ENCODE assay signal across 8 mouse cellular contexts in the genomic region with DNA sequence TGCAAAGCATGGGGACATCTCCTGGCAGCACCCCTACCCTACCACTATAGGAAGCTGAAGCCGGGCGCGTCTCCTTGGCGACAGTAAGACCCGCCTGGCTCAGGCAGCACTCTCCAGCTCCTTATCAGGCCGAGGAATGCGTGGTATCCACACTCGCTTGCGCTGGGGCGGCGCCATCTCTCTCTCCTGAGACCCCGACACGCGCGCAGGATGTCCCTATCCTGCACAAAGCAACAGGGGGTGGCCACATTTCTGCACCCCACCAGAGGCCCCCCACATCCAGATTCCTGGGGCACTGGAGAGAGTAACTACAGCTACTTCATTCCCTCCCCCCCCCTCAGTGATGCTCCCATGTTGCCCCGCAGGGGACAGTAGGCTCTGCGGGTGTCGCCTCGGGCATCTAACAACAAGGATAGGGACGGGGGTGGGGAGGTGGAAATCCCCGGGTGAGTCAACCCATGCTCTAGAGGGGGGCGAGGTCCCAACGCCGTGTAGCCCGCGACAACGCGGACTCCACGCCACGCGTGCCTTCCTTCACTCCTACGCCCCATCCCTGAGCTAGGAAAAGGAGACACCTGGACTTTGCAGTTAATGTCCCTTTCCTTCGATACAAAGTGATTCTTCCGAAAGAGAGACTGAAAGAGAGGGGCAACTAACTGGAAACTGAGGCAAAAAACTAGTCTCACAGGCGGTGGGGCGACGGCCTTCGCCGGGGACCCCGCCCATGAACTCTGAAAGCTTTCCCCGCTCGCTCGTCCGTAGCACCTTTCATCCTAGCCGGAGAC. TPM values are rescaled to one million over a fixed set of nuclear protein-coding genes. Genes with fewer than 3 reads are reported as not detected.
DNase-seq lines count a peak whose midpoint lies in the region; ATAC-seq and TF ChIP-seq lines count a peak whose summit lies in the region.

No protein-coding gene starts in this region.

- no peak for TF ChIP-seq CTCF in cerebellum, adult 2 months (IDR thresholded peaks at IDR 0.05; ENCODE audit: borderline replicate concordance, insufficient read depth, low read depth, low read length)
- no peak for TF ChIP-seq CTCF in ES-Bruce4 (IDR thresholded peaks at IDR 0.05; ENCODE audit: low read depth, low read length)

- peak overlapping the region; percentile 79 for H3K9ac ChIP-seq in ES-Bruce4 (ENCODE audit: low read depth, poor library complexity, severe bottlenecking)
- H3K9ac ChIP-seq in heart, embryonic 16.5 days (ENCODE audit: low read length): peak overlapping the region; percentile 93
- H3K9ac ChIP-seq in limb, embryonic 12.5 days (replicated peaks): peak overlapping the region; percentile 91
- H3K9ac ChIP-seq in midbrain, embryonic 12.5 days (replicated peaks): peak overlapping the region; percentile 73

- no peak overlapping the region for H3K27ac ChIP-seq in cerebellum, adult 2 months (ENCODE audit: insufficient read depth, low read length)
- peak overlapping the region; percentile 52 for H3K27ac ChIP-seq in ES-Bruce4 (ENCODE audit: insufficient read depth, low read length)
- H3K27ac ChIP-seq in embryonic facial prominence, embryonic 10.5 days (replicated peaks): peak overlapping the region; percentile 98
- H3K27ac ChIP-seq in heart, embryonic 16.5 days (ENCODE audit: low read length): peak overlapping the region; percentile 95
- H3K27ac ChIP-seq in limb, embryonic 12.5 days: peak overlapping the region; percentile 99
- no peak overlapping the region for H3K27ac ChIP-seq in midbrain, embryonic 12.5 days (replicated peaks)

- WGBS in cerebellum, adult 2 months: 3% methylated on average over 45 of the region's 45 CpGs
- 1% methylated on average over 45 of the region's 45 CpGs for WGBS in embryonic facial prominence, embryonic 10.5 days
- WGBS in heart, embryonic 16.5 days: under 1% methylated on average over 45 of the region's 45 CpGs
- under 1% methylated on average over 45 of the region's 45 CpGs for WGBS in limb, embryonic 12.5 days
- under 1% methylated on average over 45 of the region's 45 CpGs for WGBS in midbrain, embryonic 12.5 days

- DNase-seq in cerebellum, adult 2 months: no peak
- DNase-seq in cerebellum, adult 8-10 months: no peak
- peak; percentile 79 for DNase-seq in embryonic facial prominence, embryonic 10.5 days (ENCODE audit: low spot score)
- peak; percentile 50 for DNase-seq in testis, postnatal 14 days (ENCODE audit: low spot score)

- H3K9me3 ChIP-seq in ES-Bruce4 (replicated peaks; ENCODE audit: control insufficient read depth, insufficient read depth, low read length, poor library complexity, severe bottlenecking): no peaks in the 10 kb centered on the region
- H3K9me3 ChIP-seq in embryonic facial prominence, embryonic 10.5 days: no peaks in the 10 kb centered on the region
- no peaks in the 10 kb centered on the region for H3K9me3 ChIP-seq in heart, embryonic 16.5 days (replicated peaks; ENCODE audit: control insufficient read depth, low read length)
- no peaks in the 10 kb centered on the region for H3K9me3 ChIP-seq in limb, embryonic 12.5 days
- no peaks in the 10 kb centered on the region for H3K9me3 ChIP-seq in midbrain, embryonic 12.5 days

- no peak for TF ChIP-seq EP300 in ES-Bruce4 (IDR thresholded peaks at IDR 0.05; ENCODE audit: insufficient read depth, low read depth, low read length)

- ATAC-seq in heart, embryonic 16.5 days (replicated peaks; ENCODE audit: extremely low read depth, insufficient read depth, low FRiP score): peak; percentile 74
- no peak for ATAC-seq in limb, embryonic 12.5 days (ENCODE audit: insufficient number of reproducible peaks, insufficient read depth, low FRiP score, low TSS enrichment, low read depth)
- ATAC-seq in midbrain, embryonic 12.5 days (ENCODE audit: low FRiP score, low read depth): peak; percentile 57; the same call in 1 of the 2 replicates

- no peaks in the 10 kb centered on the region for H3K36me3 ChIP-seq in ES-Bruce4 (ENCODE audit: control insufficient read depth, insufficient read depth, low read length, poor library complexity, severe bottlenecking)
- H3K36me3 ChIP-seq in embryonic facial prominence, embryonic 10.5 days (replicated peaks): peaks cover 7% of the 10 kb centered on the region; the same call in 1 of the 2 replicates
- H3K36me3 ChIP-seq in heart, embryonic 16.5 days (ENCODE audit: control insufficient read depth, insufficient read depth): no peaks in the 10 kb centered on the region
- peaks cover 1% of the 10 kb centered on the region; the same call in 1 of the 2 replicates for H3K36me3 ChIP-seq in limb, embryonic 12.5 days
- no peaks in the 10 kb centered on the region for H3K36me3 ChIP-seq in midbrain, embryonic 12.5 days

- peaks cover 1% of the 10 kb centered on the region; the same call in 1 of the 2 replicates for H3K27me3 ChIP-seq in cerebellum, adult 2 months (ENCODE audit: control insufficient read depth, insufficient read depth, low read length)
- H3K27me3 ChIP-seq in ES-Bruce4 (ENCODE audit: control insufficient read depth, insufficient read depth, low read length, poor library complexity, severe bottlenecking): no peaks in the 10 kb centered on the region
- no peaks in the 10 kb centered on the region for H3K27me3 ChIP-seq in embryonic facial prominence, embryonic 10.5 days (replicated peaks; ENCODE audit: low read depth, poor library complexity, severe bottlenecking)
- no peaks in the 10 kb centered on the region for H3K27me3 ChIP-seq in heart, embryonic 16.5 days (ENCODE audit: control insufficient read depth, insufficient read depth, low read length)
- no peaks in the 10 kb centered on the region for H3K27me3 ChIP-seq in limb, embryonic 12.5 days
- H3K27me3 ChIP-seq in midbrain, embryonic 12.5 days: peaks cover 5% of the 10 kb centered on the region; the same call in 1 of the 2 replicates

- H3K4me3 ChIP-seq in cerebellum, adult 2 months (replicated peaks; ENCODE audit: insufficient read depth, low read depth, low read length): peak overlapping the region; percentile 37
- peak overlapping the region; percentile 82 for H3K4me3 ChIP-seq in ES-Bruce4 (ENCODE audit: low read depth, low read length)
- peak overlapping the region; percentile 93 for H3K4me3 ChIP-seq in embryonic facial prominence, embryonic 10.5 days
- peak overlapping the region; percentile 94 for H3K4me3 ChIP-seq in heart, embryonic 16.5 days (ENCODE audit: low read length)
- H3K4me3 ChIP-seq in limb, embryonic 12.5 days (replicated peaks): peak overlapping the region; percentile 85
- peak overlapping the region; percentile 78 for H3K4me3 ChIP-seq in midbrain, embryonic 12.5 days

- no peak for TF ChIP-seq POLR2A in cerebellum, adult 2 months (IDR thresholded peaks at IDR 0.05; ENCODE audit: borderline replicate concordance, insufficient read depth, low read length)
- TF ChIP-seq POLR2A in ES-Bruce4 (IDR thresholded peaks at IDR 0.05; ENCODE audit: insufficient read depth, low read length): no peak

- H3K4me1 ChIP-seq in cerebellum, adult 2 months (ENCODE audit: control insufficient read depth, insufficient read depth, low read length): 0 out of 2 replicates have a peak, but pooled peaks cover 3% of the 10 kb centered on the region
- H3K4me1 ChIP-seq in ES-Bruce4 (ENCODE audit: control insufficient read depth, insufficient read depth, low read length): peaks cover 11% of the 10 kb centered on the region
- peaks cover 80% of the 10 kb centered on the region for H3K4me1 ChIP-seq in embryonic facial prominence, embryonic 10.5 days
- H3K4me1 ChIP-seq in heart, embryonic 16.5 days (ENCODE audit: control insufficient read depth, insufficient read depth, low read length): peaks cover 42% of the 10 kb centered on the region
- H3K4me1 ChIP-seq in limb, embryonic 12.5 days (replicated peaks): peaks cover 54% of the 10 kb centered on the region
- peaks cover 34% of the 10 kb centered on the region for H3K4me1 ChIP-seq in midbrain, embryonic 12.5 days

- H3K4me2 ChIP-seq in heart, embryonic 16.5 days (ENCODE audit: low read depth, low read length): peak overlapping the region; percentile 88
- peak overlapping the region; percentile 93 for H3K4me2 ChIP-seq in limb, embryonic 12.5 days
- H3K4me2 ChIP-seq in midbrain, embryonic 12.5 days (replicated peaks): peak overlapping the region; percentile 84

RNA-seq across cellular contexts. Expression of a gene that starts 1.0 kb away (rescaled TPM):
- polyA plus RNA-seq in cerebellum, adult 2 months (2012; rRNA removed): 1.8 and 1.9 TPM in 2 replicates
- polyA plus RNA-seq in ES-Bruce4 (2011; ENCODE audit: insufficient read depth, insufficient read length, low read depth, missing spikeins): 14.1 and 19.9 TPM in 2 replicates
- 38.2 and 42.8 TPM in 2 replicates for polyA plus RNA-seq in embryonic facial prominence, embryonic 10.5 days (2016; fragmentation: Nextera tagmentation; extraction: Ambion mirVana)
- polyA plus RNA-seq in heart, embryonic 16.5 days (2015; fragmentation: Nextera tagmentation; extraction: Ambion mirVana): 18.2 and 23.7 TPM in 2 replicates
- polyA plus RNA-seq in limb, embryonic 12.5 days (2016; fragmentation: Nextera tagmentation; extraction: Ambion mirVana): 52.9 and 53.4 TPM in 2 replicates
- 20.6 and 22.6 TPM in 2 replicates for polyA plus RNA-seq in midbrain, embryonic 12.5 days (2016; fragmentation: Nextera tagmentation; extraction: Ambion mirVana)

RNA-seq across cellular contexts. Expression of a gene that starts 15.9 kb away (rescaled TPM):
- polyA plus RNA-seq in cerebellum, adult 2 months (2012; rRNA removed): 45.0 and 45.3 TPM in 2 replicates
- 115 and 120 TPM in 2 replicates for polyA plus RNA-seq in ES-Bruce4 (2011; ENCODE audit: insufficient read depth, insufficient read length, low read depth, missing spikeins)
- 168 and 176 TPM in 2 replicates for polyA plus RNA-seq in embryonic facial prominence, embryonic 10.5 days (2016; fragmentation: Nextera tagmentation; extraction: Ambion mirVana)
- 56.1 and 63.1 TPM in 2 replicates for polyA plus RNA-seq in heart, embryonic 16.5 days (2015; fragmentation: Nextera tagmentation; extraction: Ambion mirVana)
- polyA plus RNA-seq in limb, embryonic 12.5 days (2016; fragmentation: Nextera tagmentation; extraction: Ambion mirVana): 135 and 144 TPM in 2 replicates
- 109 and 113 TPM in 2 replicates for polyA plus RNA-seq in midbrain, embryonic 12.5 days (2016; fragmentation: Nextera tagmentation; extraction: Ambion mirVana)

RNA-seq across cellular contexts. Expression of a gene that starts 26.9 kb away (rescaled TPM):
- polyA plus RNA-seq in cerebellum, adult 2 months (2012; rRNA removed): 135 and 139 TPM in 2 replicates
- polyA plus RNA-seq in ES-Bruce4 (2011; ENCODE audit: insufficient read depth, insufficient read length, low read depth, missing spikeins): 45.1 and 50.9 TPM in 2 replicates
- 154 and 161 TPM in 2 replicates for polyA plus RNA-seq in embryonic facial prominence, embryonic 10.5 days (2016; fragmentation: Nextera tagmentation; extraction: Ambion mirVana)
- 170 and 173 TPM in 2 replicates for polyA plus RNA-seq in heart, embryonic 16.5 days (2015; fragmentation: Nextera tagmentation; extraction: Ambion mirVana)
- polyA plus RNA-seq in limb, embryonic 12.5 days (2016; fragmentation: Nextera tagmentation; extraction: Ambion mirVana): 134 and 135 TPM in 2 replicates
- polyA plus RNA-seq in midbrain, embryonic 12.5 days (2016; fragmentation: Nextera tagmentation; extraction: Ambion mirVana): 101 and 109 TPM in 2 replicates

RNA-seq across cellular contexts. Expression of a gene that starts 40.2 kb away (rescaled TPM):
- polyA plus RNA-seq in cerebellum, adult 2 months (2012; rRNA removed): 1.4 and 1.6 TPM in 2 replicates
- polyA plus RNA-seq in ES-Bruce4 (2011; ENCODE audit: insufficient read depth, insufficient read length, low read depth, missing spikeins): 24.9 and 25.7 TPM in 2 replicates
- 5.9 and 6.0 TPM in 2 replicates for polyA plus RNA-seq in embryonic facial prominence, embryonic 10.5 days (2016; fragmentation: Nextera tagmentation; extraction: Ambion mirVana)
- polyA plus RNA-seq in heart, embryonic 16.5 days (2015; fragmentation: Nextera tagmentation; extraction: Ambion mirVana): 23.8 and 29.6 TPM in 2 replicates
- polyA plus RNA-seq in limb, embryonic 12.5 days (2016; fragmentation: Nextera tagmentation; extraction: Ambion mirVana): 8.8 and 8.9 TPM in 2 replicates
- polyA plus RNA-seq in midbrain, embryonic 12.5 days (2016; fragmentation: Nextera tagmentation; extraction: Ambion mirVana): 3.5 and 5.0 TPM in 2 replicates

RNA-seq across cellular contexts. Expression of a gene that starts 53.5 kb away (rescaled TPM):
- polyA plus RNA-seq in cerebellum, adult 2 months (2012; rRNA removed): 0.32 and 0.65 TPM in 2 replicates
- 1.3 TPM in 1 of 2 replicates, not detected in the other for polyA plus RNA-seq in ES-Bruce4 (2011; ENCODE audit: insufficient read depth, insufficient read length, low read depth, missing spikeins)
- 3.8 and 5.1 TPM in 2 replicates for polyA plus RNA-seq in embryonic facial prominence, embryonic 10.5 days (2016; fragmentation: Nextera tagmentation; extraction: Ambion mirVana)
- 2.0 and 3.0 TPM in 2 replicates for polyA plus RNA-seq in heart, embryonic 16.5 days (2015; fragmentation: Nextera tagmentation; extraction: Ambion mirVana)
- 1.9 and 2.5 TPM in 2 replicates for polyA plus RNA-seq in limb, embryonic 12.5 days (2016; fragmentation: Nextera tagmentation; extraction: Ambion mirVana)
- polyA plus RNA-seq in midbrain, embryonic 12.5 days (2016; fragmentation: Nextera tagmentation; extraction: Ambion mirVana): 1.1 and 1.3 TPM in 2 replicates

Comparison
In these comparisons a context has a peak if more than half of its experiments do, and no peak if none do; other contexts are left out.
1. DNase-seq: peak in embryonic facial prominence, embryonic 10.5 days (single experiment) and testis, postnatal 14 days (single experiment); none in cerebellum, adult 2 months (0 of 2) and cerebellum, adult 8-10 months (single experiment).
2. H3K27ac ChIP-seq: peak in ES-Bruce4 (single experiment), embryonic facial prominence, embryonic 10.5 days (single experiment), heart, embryonic 16.5 days (single experiment) and limb, embryonic 12.5 days (single experiment); none in cerebellum, adult 2 months (single experiment) and midbrain, embryonic 12.5 days (single experiment).
3. H3K4me3 ChIP-seq: peak in every context shown above with its lines; median percentile 94 in heart, embryonic 16.5 days; 93 in embryonic facial prominence, embryonic 10.5 days; 85 in limb, embryonic 12.5 days; 82 in ES-Bruce4; 78 in midbrain, embryonic 12.5 days; 37 in cerebellum, adult 2 months.
4. Peak in every context shown above with its lines, with median percentiles within 50 percentile points of each other: H3K9ac ChIP-seq and H3K4me2 ChIP-seq.